Mouse (Mus musculus): ENCODE measurements at regions not wholly inside any gene's neighbourhood (a gene's known extent, or its start where the extent isn't known, plus 50 kb on each side); places are given as distances from the start of the nearest gene placed in this dataset.

GRCm38 (mm10) chr12:29015200-29015862, 263.7 kb downstream of the Eipr1 start:
- no peak for TF ChIP-seq CTCF (conservative IDR thresholded peaks at IDR 0.05; ENCODE audit: insufficient read depth, insufficient read length, low read depth, low read length)
- TF ChIP-seq POLR2A (IDR thresholded peaks at IDR 0.05; ENCODE audit: low read depth, low read length) = no peak

Data from kidney, adult 2 months (tissue).